Comparison of ENCODE assay signal across 9 mouse cellular contexts in genomic region chr14:121259789-121260188, GRCm38 (mm10).
DNase-seq lines count a peak whose midpoint lies in the region; TF ChIP-seq lines count a peak whose summit lies in the region.
"Had no signal": no experiment of that assay in that cellular context is flagged by ENCODE, and none has a peak within 500 bp of the region (broad histone marks: within the 10 kb centered on the region; RNA-seq: fewer than 3 reads in every experiment).

No protein-coding gene starts in this region.

- no peaks in the 10 kb centered on the region for H3K9me3 ChIP-seq in CH12.LX (replicated peaks; ENCODE audit: low read length)
- H3K9me3 ChIP-seq: liver, embryonic 13.5 days had no signal

- TF ChIP-seq EP300 in CH12.LX (IDR thresholded peaks at IDR 0.05; ENCODE audit: low read length), result no peak

- dilution Hi-C loops in CH12.LX (cut with MboI; ENCODE audit: extremely low pct_ligation_motif_present, extremely low pct_unique_long_range_greater_than_20kb, low sequenced_read_pairs), result no loop called here

- no peak overlapping the region for H3K4me2 ChIP-seq in CH12.LX (ENCODE audit: insufficient read depth, low read depth, poor library complexity, severe bottlenecking)
- H3K4me2 ChIP-seq: liver, embryonic 13.5 days had no signal

- no peak for TF ChIP-seq POLR2A in CH12.LX (IDR thresholded peaks at IDR 0.05; ENCODE audit: low read depth, low read length)
- TF ChIP-seq POLR2A in small intestine, adult 2 months (IDR thresholded peaks at IDR 0.05; ENCODE audit: low read depth, low read length), result no peak

- peak; percentile 77 for TF ChIP-seq CTCF in gastrocnemius, adult 2 months (IDR thresholded peaks at IDR 0.05)
- peak; percentile 81 to 89 for TF ChIP-seq CTCF in CH12.LX (conservative IDR thresholded peaks at IDR 0.05 in 1 of 2, IDR thresholded peaks at IDR 0.05 in 1 of 2; ENCODE audit: low read depth in 2 of 2, low read length in 2 of 2)
- TF ChIP-seq CTCF in small intestine, adult 2 months (IDR thresholded peaks at IDR 0.05; ENCODE audit: extremely low read depth, insufficient read length, insufficient replicate concordance, low read depth, low read length), result peak; percentile 62; the same call in 1 of the 2 replicates

- no peak overlapping the region for H3K4me3 ChIP-seq in gastrocnemius, adult 2 months
- H3K4me3 ChIP-seq in CH12.LX (replicated peaks in 1 of 3; ENCODE audit: low read depth in 2 of 3, low read length in 2 of 3, poor library complexity in 1 of 3), result no peak overlapping the region
- no peak overlapping the region for H3K4me3 ChIP-seq in small intestine, adult 2 months (ENCODE audit: low read depth, low read length)
- H3K4me3 ChIP-seq: liver, embryonic 13.5 days had no signal

- H3K36me3 ChIP-seq in CH12.LX (replicated peaks in 1 of 2; ENCODE audit: control insufficient read depth in 1 of 2, insufficient read depth in 1 of 2, low read length in 1 of 2), result peaks cover 6 to 60% of the 10 kb centered on the region in 2 experiments
- peaks cover 2% of the 10 kb centered on the region for H3K36me3 ChIP-seq in small intestine, adult 2 months (ENCODE audit: control insufficient read depth, insufficient read depth, low read length)
- H3K36me3 ChIP-seq: liver, embryonic 13.5 days had no signal

- H3K27ac ChIP-seq in gastrocnemius, adult 2 months, result no peak overlapping the region
- no peak overlapping the region for H3K27ac ChIP-seq in CH12.LX (ENCODE audit: insufficient read depth, low read depth)
- H3K27ac ChIP-seq in small intestine, adult 2 months (ENCODE audit: insufficient read depth, low read depth, low read length), result no peak overlapping the region
- H3K27ac ChIP-seq: liver, embryonic 13.5 days had no signal

- intact Hi-C loops in gastrocnemius, adult 2 months (cut with DNase I), result loop anchor here (5.0 kb wide), 1 partner anchor 193 kb away; no protein-coding TSS in a partner anchor
- intact Hi-C loops in gastrocnemius, postnatal 36 days (cut with DNase I), result no loop called here

- peaks cover 0 to 49% of the 10 kb centered on the region in 2 experiments; a peak in 2 of 4 replicates for H3K4me1 ChIP-seq in CH12.LX (ENCODE audit: control insufficient read depth in 1 of 2, insufficient read depth in 2 of 2)
- H3K4me1 ChIP-seq in small intestine, adult 2 months (ENCODE audit: control insufficient read depth, insufficient read depth, insufficient read length, low read length), result peaks cover 12% of the 10 kb centered on the region; the same call in 1 of the 2 replicates

- peak; percentile 66 for DNase-seq in gastrocnemius, adult 2 months
- no peak for DNase-seq in gastrocnemius, postnatal 36 days
- peak; percentile 61 for DNase-seq in CH12.LX (ENCODE audit: extremely low read depth)
- peak; percentile 74 to 76 for DNase-seq in cerebellum, postnatal 14 days
- DNase-seq in frontal cortex, postnatal 36 days (ENCODE audit: low spot score in 2 of 2), result peak; percentile 47 to 75
- peak; percentile 58 for DNase-seq in kidney, postnatal 14 days
- peak; percentile 74 for DNase-seq in lung, postnatal 36 days
- DNase-seq: liver, embryonic 13.5 days had no signal

- no peaks in the 10 kb centered on the region for H3K27me3 ChIP-seq in CH12.LX (replicated peaks)
- no peaks in the 10 kb centered on the region for H3K27me3 ChIP-seq in small intestine, adult 2 months (ENCODE audit: control insufficient read depth, insufficient read depth, low read length)
- H3K27me3 ChIP-seq: liver, embryonic 13.5 days had no signal

- WGBS in small intestine, adult 2 months, result 63% methylated on average over 7 of the region's 7 CpGs

- in situ Hi-C loops in CH12.LX (cut with MboI; ENCODE audit: low pct_ligation_motif_present, low pct_unique_long_range_greater_than_20kb, low sequenced_read_pairs), result no loop called here

- TF ChIP-seq RAD21 in CH12.LX (IDR thresholded peaks at IDR 0.05; ENCODE audit: low read depth, low read length), result peak; percentile 68

- H3K79me2 ChIP-seq in CH12.LX (replicated peaks; ENCODE audit: control insufficient read depth, extremely low read depth, insufficient read depth, poor library complexity, severe bottlenecking), result no peaks in the 10 kb centered on the region

- no peak overlapping the region for H3K9ac ChIP-seq in CH12.LX (ENCODE audit: insufficient read depth, low read depth)
- H3K9ac ChIP-seq: liver, embryonic 13.5 days had no signal

TF ChIP-seq in CH12.LX, 34 proteins besides CTCF, POLR2A, EP300 and RAD21:
- TF ChIP-seq SMC3 (IDR thresholded peaks at IDR 0.05; ENCODE audit: low read depth, low read length) (peak; percentile 85), SIN3A (IDR thresholded peaks at IDR 0.05; ENCODE audit: low read length) (no peak)

Comparison
In these comparisons a context has a peak if more than half of its experiments do, and no peak if none do; other contexts are left out.
1. DNase-seq: peak in gastrocnemius, adult 2 months (single experiment), CH12.LX (single experiment), cerebellum, postnatal 14 days (2 of 2), frontal cortex, postnatal 36 days (2 of 2), kidney, postnatal 14 days (single experiment) and lung, postnatal 36 days (single experiment); none in gastrocnemius, postnatal 36 days (0 of 2).
2. Peak in every context shown above with its lines, with median percentiles within 50 percentile points of each other: CTCF ChIP-seq.